Mouse (Mus musculus) adrenal gland (tissue): ENCODE data around the gene Fpgs.

Experiments
- intact Hi-C: fragments of 180-260 bp; cut with DNase I; formaldehyde crosslinking; loops from one replicate; pipeline ENCODE4 v1.15.1; 2025

Gene Fpgs

DNA sequence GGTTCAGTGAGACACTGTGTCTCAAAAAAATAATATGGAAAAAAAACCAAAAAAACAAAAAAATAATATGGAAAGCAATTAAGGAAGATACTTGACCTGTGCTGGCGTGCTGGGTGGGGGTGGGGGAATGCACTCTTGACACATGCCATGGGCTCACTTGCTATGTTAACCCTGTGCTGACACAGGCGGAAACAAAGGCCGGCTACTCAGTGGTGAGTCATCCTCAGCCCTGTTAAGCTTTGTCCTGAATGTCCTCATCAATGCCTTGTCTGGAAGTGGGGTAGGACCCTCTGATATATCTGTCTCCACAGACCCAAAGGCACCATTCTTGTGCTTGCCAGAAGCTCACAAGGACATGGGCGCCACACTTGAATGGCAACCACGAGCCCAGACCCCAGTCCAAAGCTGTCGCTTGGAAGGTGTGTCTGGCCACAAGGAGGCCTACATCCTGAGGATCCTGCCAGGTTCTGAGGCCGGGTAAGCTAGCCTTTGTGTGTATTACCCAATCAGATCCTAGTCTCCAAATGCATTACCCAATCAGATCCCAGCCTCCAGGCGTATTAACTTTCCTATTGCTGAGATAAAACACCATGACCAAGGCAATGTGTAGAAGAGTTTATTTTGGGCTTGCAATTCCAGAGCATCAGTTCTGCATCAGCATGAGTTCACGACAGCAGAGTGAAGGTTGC lies 31.9 kb downstream of the Fpgs start:
- intact Hi-C loops = no loop called here

DNA sequence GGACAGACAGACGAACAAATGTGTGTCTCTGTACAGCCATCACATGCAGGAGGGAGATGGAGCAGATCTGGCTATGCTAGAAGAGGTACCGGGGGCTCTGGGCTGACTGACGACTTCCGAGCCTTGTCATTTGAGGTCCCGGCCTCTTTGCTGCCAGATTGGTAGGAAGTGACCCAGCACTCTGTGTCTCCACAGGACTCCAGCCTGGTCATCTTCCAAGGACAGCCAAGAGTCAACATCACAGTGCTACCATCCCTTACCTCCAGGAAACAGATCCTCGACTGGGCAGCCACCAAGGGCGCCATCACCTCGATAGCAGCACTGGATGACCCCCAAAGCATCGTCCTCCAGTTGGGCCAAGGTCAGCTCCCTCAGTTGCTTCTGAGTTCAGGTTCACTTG lies 32.8 kb downstream of the Fpgs start:
- intact Hi-C loops = no loop called here

DNA sequence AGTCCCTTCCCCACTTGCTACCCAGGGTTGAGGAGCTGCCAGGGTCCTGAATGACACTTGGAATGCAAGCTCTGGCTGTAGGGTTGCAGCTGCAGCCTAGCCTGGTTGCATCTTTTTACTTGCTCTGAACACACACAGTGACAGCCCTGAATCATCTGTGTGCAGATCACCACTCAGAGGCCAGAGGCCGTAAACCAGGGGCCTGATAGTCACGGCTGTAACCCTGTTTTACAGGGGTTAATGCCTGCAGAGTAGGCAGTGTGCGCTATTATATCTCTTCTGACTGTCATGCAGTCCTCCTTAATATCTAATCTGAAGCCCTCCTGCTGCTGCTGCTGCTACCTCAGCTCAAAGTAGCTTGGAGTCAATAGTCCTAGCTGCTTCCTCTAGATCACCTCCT lies 34.1 kb downstream of the Fpgs start:
- intact Hi-C loops = no loop called here

DNA sequence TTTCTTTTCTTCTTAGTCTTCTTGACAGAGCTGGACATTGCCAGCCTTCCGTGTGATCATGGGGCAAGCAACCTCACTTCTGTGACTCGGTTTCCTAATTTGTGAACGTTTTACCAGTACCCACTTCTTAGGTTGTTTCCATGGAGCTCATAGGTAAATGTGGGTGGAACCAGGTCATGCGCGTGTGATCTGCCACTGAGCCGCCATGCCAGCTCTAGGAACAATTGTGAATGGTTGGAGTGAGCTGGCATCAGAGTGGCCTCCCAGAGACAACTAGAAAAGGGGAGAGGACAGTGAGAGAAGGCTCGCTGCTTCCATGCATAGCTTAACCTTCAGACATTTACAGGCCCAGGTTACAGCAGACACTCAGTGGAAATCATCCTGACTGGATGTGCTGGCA lies 35.8 kb downstream of the Fpgs start:
- intact Hi-C loops = no loop called here

DNA sequence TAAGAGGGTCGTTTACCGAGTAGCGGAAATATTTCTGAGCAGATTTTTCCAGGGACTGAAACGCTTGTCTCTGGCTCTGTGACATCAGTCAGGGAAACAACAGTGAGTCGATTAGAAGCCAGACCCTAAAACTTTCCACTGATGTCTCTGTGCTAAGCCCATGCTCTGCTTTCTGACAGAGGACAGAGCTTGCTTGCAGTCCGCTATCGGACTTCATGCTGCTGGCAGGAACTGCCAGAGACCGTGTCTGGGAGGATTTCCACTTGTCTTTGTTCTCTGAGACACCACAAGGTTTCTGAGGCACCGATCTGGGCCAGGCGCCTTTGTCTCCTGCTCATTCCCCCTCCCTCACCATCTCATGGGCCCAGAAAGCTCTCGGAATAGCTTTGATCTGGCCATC lies 36.2 kb downstream of the Fpgs start:
- intact Hi-C loops = no loop called here

DNA sequence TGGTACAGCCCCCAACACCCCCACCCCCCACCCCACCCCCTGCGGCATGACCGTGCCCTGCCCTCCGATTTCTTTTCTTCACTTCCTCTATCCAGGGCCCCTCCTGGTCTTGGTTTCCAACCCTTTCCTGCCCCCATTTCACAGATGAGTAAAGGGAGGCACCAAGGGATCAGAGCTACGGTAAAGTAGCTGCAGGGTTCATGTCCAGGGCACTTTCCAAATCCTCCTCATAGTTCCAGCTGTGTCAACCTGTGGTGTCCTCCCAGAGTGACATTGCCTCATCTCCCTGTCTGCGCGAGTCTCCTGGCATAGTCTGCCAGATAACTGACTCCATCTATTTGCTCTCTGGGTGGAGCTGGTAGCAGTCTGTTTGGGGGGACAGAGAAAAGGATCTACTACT lies 38.1 kb downstream of the Fpgs start:
- intact Hi-C loops = no loop called here

DNA sequence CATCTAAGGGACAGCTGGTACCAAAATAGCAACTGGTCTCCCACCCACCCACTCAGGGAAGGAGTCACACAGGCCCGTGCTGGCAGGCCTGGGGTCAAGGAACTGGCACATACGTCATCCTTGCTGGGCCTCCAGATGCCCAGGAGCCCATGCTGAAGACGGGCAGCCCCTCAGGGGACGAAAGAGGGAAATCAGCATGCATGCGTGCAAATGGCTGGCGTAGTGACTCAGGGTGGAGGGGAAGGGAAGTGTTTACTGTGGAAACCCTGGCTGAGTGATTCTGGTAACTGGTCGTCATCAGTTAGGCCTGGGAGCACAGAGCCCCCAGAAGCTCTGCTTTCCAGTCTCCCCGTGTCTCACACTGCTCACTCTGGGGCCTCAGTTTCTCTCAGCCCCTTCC lies 38.6 kb downstream of the Fpgs start:
- intact Hi-C loops = no loop called here

DNA sequence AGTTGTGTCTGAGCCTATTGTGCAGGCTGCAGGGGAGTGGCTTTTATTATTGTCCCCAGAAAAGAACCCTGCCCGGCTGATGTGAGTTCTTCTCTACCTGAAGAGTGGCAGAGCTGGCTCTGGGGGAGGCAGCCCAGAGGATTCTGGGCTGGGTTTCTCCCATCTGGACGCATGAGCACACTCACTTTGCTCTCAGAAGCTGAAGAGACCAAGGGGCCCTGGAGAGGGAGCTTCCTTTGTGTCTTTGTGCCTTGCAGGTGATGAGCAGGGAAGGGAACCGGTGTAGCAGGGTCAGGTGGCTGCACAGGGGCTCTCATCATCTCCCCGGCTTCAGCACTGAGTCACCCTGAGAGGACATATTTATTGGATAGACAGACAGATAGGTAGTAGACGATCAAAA lies 41.7 kb downstream of the Fpgs start:
- intact Hi-C loops = no loop called here

DNA sequence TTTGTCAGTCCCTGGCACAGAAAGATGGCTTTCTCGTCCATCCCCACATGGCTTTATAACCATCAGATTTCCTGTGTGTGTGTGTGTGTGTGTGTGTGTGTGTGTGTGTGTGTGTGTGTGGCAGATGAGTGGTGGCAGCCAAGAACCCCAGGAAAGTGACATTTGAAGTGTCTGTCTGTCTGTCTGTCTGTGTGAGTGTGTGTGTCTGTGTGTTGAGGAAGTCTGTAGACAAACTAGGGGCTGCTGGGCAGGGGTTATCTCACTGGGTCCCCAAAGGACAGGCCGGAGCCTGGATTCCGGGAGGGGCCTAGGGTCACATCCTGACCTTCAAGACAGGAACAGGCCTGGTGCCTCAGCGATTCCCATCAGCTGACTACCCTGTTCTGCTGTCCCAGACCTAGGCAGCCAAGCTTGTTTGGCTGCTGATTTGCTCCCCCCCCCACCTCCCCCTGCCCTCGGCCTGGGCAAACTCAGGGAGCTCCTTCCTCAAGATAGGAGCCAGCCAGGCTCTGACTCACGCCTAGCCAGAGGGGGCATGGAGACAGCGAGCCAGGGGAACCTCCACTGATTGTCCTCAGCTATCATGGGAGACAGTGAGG lies 42.3 kb downstream of the Fpgs start:
- intact Hi-C loops = no loop called here

DNA sequence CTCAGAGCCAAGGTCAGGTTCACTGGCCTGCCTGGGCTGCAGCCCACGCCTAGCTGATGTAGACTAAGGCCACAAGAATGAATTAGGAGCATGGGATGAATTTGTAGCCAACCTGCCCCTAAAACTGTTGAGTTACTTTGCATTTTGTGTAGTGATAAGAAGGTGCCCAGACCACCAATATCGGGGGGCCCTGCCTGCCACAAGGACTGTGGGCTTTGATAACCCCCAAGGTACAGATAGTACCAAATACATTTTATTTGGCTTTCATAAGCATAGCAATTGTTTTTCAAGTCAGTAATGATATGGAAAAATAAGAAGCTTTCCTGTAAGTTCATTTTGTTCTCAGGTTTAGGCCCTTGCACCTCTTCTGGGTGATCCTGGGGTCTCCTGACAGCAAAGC lies 45.1 kb downstream of the Fpgs start:
- intact Hi-C loops = no loop called here

DNA sequence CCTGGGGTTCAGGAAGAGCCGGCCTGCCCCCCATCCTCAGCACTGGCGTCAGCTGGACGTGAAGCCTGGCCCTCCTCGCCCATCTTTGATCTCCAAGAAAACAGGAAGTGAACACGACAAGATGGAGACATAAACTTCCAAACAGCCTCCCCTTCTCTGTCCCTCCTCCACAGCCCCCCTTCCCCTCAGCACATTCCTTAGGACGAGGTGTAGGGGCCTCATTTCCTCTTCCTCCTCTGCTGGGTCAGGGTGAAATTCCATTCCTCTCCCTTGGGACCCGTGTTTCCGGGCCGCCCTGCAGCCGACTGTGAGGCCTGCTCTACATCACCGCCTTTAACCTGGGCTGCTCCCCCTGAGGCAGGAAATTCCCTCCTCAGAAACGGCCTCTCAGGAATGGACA lies 48.1 kb downstream of the Fpgs start:
- intact Hi-C loops = no loop called here

DNA sequence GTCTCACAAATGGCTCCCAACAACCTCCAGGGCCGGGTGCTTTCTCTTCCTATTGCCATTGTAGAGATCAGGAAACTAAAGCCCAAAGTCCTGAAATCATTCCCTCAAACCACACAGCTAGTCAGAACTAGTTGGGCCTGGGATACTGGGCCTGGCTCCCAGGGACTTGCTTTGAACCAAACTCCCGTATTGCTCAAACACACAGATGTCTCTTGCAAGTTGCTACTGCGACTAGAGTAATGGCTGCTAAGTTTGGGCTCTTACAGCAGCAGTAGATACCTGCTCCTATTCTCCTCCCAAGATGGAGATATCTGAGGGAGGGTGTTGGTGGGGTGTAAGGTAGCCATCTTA lies 48.6 kb downstream of the Fpgs start:
- intact Hi-C loops = no loop called here

DNA sequence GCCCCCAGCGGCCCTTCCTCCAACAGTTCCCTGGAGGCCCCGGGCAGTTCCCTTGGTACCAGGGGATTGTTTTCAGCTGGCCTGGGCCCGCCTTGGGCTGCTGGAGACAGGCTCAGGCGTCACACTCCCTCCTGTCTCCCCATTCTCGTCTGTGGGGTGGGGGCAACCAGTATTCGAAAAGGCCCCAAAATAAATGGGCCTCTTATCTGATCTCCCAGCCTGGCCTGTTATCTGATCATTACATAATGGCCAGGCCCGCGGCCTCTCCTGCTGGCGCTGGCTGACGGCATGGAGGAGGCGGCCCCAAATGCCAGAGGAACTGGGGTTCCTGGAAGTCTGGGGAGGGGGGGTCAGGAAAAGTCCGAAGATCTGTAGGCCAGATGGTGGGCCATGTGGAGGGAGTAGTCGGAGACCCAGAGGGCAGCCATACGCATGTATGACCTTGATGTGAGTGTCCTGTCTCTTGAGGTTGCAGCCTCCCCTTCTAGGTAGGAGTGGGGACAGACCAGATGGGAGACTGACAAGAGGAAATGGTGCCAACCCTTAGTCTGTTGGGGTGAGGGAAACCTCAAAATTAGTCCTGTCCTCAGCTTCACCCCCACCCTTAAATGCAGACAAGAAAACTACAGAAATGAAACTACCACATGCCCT lies 49.1 kb downstream of the Fpgs start:
- intact Hi-C loops = no loop called here

DNA sequence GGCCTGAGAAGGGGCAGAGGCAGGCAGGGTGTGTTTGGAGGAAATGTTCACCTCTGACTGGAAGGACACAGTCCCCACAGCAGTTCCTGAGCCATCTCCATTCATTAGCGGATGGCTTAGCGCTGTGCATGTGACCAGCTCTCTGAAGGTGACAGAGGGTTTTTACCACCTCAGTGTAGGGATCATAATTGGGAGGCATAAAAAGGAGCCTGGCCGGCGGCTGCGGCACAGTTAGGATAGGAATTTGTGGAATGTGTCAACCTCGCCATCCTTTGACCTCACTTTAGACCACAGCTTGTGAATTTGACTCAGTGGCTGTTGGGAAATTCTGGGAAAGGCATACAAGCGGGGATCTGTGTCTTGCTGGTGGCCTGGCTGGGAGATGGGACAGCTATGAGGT lies 50.2 kb downstream of the Fpgs start:
- intact Hi-C loops = no loop called here

DNA sequence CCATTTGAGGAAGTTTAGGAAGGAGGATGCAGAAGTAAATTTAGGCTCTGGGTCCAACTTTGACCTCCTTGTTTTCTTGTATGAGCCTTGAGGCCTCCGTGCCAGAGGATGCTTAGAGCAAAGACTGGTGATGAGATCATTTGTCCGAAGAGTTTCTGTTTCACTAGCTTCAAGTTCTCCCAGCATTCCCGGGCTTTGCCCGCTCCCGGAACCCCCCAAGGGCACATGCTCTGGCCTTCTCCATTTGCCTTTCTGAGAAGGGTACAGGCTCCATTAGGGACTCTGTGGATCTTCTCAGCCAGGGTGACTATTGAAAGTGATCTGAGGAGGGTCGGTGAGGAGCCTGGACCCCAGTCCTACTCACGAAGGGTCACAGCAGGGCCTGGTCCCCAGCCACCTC lies 56.6 kb downstream of the Fpgs start:
- intact Hi-C loops = no loop called here

DNA sequence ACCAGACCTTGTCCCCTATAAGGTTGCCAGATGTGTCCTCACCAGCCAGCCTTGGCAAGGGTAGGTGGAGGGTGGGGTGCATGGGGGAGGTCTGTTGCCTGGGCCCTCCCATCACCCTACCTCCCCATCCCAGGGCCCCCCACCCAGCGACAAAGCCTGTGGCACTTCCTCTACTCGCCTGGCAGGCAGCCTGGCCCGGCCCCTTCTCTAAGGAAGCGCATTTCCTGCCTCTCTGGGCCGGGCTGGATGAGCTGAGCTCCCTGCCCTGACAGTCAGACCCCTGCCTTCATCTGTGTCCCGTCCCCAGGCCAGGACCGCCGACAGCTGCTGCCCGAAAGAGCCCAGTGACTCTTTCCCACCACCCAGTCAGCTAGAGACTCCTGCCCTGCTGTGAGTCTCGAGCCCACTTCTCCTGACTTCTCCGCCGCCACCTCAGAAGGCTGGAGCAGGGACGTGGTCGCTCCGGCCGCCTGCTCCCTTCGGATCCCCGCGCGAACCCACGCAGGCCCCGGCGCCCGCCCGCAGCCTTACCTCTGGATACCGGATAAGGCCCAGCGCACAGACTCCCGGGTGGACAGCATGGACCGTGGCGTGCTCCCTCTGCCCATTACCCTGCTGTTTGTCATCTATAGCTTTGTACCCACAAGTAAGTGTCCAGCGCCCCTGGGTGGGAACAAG lies 57.4 kb downstream of the Fpgs start, which contains the start of gene Eng:
Gene Eng (plus strand): TSS at position 217 of the 678 bp plus-strand sequence.
- intact Hi-C loops = no loop called here

DNA sequence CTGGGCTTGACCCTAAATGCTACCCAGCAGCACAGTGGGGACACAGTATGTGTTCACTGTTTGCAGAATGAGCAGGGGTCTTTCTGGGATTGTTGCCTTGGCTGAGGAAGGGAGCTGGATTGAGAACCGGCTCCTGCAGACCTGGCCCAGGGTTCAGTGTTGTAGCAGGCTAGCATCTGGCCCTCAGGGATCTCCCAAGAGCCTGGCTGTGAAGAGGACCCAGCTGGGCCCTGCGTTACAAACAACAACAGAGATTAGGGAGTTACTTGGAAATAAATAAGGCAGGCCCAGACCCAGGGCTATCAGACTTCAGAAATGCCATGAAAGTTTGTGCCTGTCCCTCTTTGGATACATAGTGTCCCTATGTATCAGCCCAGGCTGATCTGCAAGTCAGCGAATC lies 58.3 kb downstream of the Fpgs start:
- intact Hi-C loops = no loop called here

DNA sequence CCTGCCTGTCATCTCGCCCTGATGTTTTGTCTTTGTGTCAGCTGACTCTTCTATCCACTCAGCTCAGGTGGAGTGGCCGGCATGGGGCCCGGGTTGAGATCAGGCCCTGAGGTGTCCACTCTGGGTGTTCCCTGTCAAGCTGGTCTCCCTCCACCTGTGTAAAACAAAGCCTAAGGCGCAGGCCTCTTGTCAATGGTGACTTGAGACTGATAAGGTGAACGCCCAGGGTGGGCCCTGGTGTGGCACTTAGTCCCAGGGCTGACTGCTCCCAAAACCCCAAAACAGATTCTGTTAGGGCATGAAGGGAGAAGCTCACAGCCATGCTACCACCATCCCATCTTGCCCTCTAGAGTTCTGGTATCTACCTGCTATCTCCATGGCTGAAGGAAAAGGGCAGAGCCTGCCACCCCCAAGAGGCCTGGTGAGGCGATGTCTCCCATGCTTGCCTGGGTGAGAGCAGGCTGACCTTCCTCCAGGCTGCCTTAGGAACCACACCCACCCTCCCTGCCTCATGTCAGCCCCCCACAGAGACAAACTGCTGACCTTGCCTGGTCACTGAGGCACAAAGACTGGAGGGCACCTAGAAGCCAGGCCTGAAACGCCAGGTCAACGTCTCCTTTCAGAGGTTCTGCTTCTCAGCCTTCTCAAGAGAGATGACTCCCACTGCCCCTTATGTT lies 59.0 kb downstream of the Fpgs start:
- intact Hi-C loops = no loop called here

DNA sequence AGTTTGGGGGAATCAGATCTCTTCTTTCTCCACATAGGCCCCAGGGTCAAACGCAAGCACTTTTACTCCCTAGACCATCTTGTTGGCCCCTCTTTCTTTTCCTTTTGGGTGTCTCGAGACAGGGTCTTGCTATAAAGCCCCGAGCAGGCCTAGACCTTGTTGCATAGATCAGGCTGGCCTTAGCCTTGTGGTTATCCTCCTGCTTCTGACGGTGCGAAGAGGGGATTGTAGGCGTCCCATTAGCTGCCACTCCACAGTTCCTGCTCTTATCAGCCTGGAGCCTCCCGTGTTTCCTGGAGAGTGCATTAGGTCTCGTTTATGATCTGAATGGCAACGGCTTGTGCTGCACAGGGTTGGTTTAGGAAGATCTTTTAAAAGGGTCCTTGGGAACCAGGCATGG lies 59.9 kb downstream of the Fpgs start:
- intact Hi-C loops = no loop called here

DNA sequence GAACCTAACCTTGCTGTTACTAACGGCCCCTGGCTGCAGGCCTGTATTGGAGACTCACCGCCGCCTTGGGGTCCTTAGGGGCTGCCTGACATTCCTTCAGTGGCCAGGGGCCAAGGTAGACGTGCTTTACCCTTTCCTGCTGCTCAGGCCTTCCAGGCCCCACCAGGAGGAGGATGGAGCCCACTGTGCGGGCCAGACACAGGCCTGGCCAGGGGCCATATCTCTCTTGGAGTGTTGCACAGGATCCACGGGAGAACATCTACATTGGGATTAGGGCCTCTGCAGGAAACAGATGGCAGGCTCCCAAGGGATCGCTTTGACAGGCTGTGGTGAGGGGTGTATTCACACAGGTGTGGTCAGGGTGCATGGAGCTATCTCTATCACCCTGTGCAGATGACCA lies 61.1 kb downstream of the Fpgs start:
- intact Hi-C loops = no loop called here

DNA sequence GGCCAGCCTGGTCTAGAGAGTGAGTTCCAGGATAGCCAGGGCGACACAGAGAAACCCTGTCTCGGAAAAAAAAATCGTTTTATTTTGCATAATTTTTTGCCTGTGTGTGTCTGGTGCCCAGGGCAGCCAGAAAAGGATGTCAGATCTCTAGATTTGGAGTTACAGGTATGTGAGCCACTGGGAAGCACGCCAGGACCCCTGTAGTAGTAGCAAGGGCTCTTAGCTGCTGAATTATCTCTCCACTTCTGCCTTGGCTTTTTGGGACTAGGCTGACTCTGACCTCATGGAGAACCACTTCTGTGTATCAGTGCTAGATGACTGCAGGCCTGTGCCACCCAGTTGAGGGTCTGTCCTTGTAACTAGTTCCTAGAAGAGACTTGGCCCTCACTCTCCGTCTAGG lies 62.1 kb downstream of the Fpgs start:
- intact Hi-C loops = no loop called here

DNA sequence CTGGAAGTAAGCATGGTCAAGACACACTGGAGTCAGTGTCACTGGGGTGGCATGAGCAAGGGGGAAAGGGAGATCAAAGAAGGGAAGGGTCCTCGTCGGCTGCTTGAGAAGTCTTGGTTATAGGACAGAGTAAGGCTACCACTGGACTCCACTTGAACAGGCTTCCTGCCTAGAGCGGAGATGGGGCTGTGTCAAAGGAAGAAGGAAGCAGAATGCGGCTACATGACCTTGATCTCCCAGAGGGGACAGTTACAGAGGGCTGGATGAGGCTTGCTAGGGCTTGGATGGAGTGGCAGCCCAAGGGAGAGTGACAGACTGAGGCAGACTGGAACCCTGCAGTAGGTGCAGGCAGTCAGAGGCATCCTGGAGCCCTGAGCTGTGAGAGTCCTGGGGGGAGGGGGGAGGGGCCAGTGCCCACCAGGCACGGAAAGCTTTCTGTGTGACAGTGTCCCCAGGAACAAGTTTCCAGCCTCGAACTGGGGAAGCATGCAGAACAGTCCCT lies 63.3 kb downstream of the Fpgs start:
- intact Hi-C loops = no loop called here
